Mouse (Mus musculus): Measurements from ENCODE around the gene Ndufa6. TPM values are rescaled to one million over a fixed set of nuclear protein-coding genes. Genes with fewer than 3 reads are reported as not detected.

Ndufa6 gene
- polyA plus RNA-seq, 1 experiment from 2014 or later: 274 TPM

GRCm38 (mm10) chr15:82358431-82359260 is 4.5 kb upstream of the Ndufa6 start:
- H3K27me3 ChIP-seq (ENCODE audit: control insufficient read depth, insufficient read depth, low read length): no peaks in the 10 kb centered on the region
- H3K36me3 ChIP-seq (ENCODE audit: control insufficient read depth, insufficient read depth, low read length): no peaks in the 10 kb centered on the region
- WGBS: 63% methylated on average over 22 of the region's 22 CpGs
- DNase-seq (ENCODE audit: low spot score) (no peak), ATAC-seq (ENCODE audit: insufficient read depth, low FRiP score, low TSS enrichment) (no peak)
- H3K9ac ChIP-seq (ENCODE audit: low read length): no peak overlapping the region
- H3K4me2 ChIP-seq (ENCODE audit: low read depth): no peak overlapping the region
- H3K4me1 ChIP-seq (ENCODE audit: control insufficient read depth, insufficient read depth, low read length): no peaks in the 10 kb centered on the region
- H3K27ac ChIP-seq (ENCODE audit: low read depth, low read length): no peak overlapping the region
- no peak overlapping the region for H3K4me3 ChIP-seq (ENCODE audit: low read depth, low read length)
- H3K9me3 ChIP-seq (ENCODE audit: control insufficient read depth, low read length): no peaks in the 10 kb centered on the region

GRCm38 (mm10) chr15:82353745-82354113 is 393 bp downstream of the Ndufa6 start:
- under 1% methylated on average over 23 of the region's 23 CpGs for WGBS
- Histone ChIP-seq H3K27ac (ENCODE audit: low read depth, low read length) (peak overlapping the region; percentile 66; the same call in 1 of the 2 replicates), H3K4me2 (ENCODE audit: low read depth) (peak overlapping the region; percentile 68), H3K9me3 (ENCODE audit: control insufficient read depth, low read length) (no peaks in the 10 kb centered on the region), H3K9ac (ENCODE audit: low read length) (peak overlapping the region; percentile 92), H3K27me3 (ENCODE audit: control insufficient read depth, insufficient read depth, low read length) (no peaks in the 10 kb centered on the region), H3K36me3 (ENCODE audit: control insufficient read depth, insufficient read depth, low read length) (peaks cover 6% of the 10 kb centered on the region), H3K4me1 (ENCODE audit: control insufficient read depth, insufficient read depth, low read length) (peaks cover 3% of the 10 kb centered on the region; the same call in 1 of the 2 replicates), H3K4me3 (ENCODE audit: low read depth, low read length) (peak overlapping the region; percentile 85)
- ATAC-seq (ENCODE audit: insufficient read depth, low FRiP score, low TSS enrichment) (peak; percentile 62), DNase-seq (ENCODE audit: low spot score) (no peak)

- Histone ChIP-seq H3K9ac (ENCODE audit: low read length) (peak overlapping the region; percentile 92), H3K4me3 (ENCODE audit: low read depth, low read length) (peak overlapping the region; percentile 85), H3K27ac (ENCODE audit: low read depth, low read length) (peak overlapping the region; percentile 66; the same call in 1 of the 2 replicates), H3K4me1 (ENCODE audit: control insufficient read depth, insufficient read depth, low read length) (peaks cover 3% of the 10 kb centered on the region; the same call in 1 of the 2 replicates), H3K36me3 (ENCODE audit: control insufficient read depth, insufficient read depth, low read length) (peaks cover 11% of the 10 kb centered on the region), H3K27me3 (ENCODE audit: control insufficient read depth, insufficient read depth, low read length) (no peaks in the 10 kb centered on the region), H3K9me3 (ENCODE audit: control insufficient read depth, low read length) (no peaks in the 10 kb centered on the region), H3K4me2 (ENCODE audit: low read depth) (peak overlapping the region; percentile 68)
- ATAC-seq (ENCODE audit: insufficient read depth, low FRiP score, low TSS enrichment) (no peak), DNase-seq (ENCODE audit: low spot score) (peak; percentile 37)
- 35% methylated on average over 14 of the region's 14 CpGs for WGBS
These were observed 911 bp downstream of the Ndufa6 start for GRCm38 (mm10) chr15:82353078-82353744.

- Histone ChIP-seq H3K4me2 (ENCODE audit: low read depth) (no peak overlapping the region), H3K4me1 (ENCODE audit: control insufficient read depth, insufficient read depth, low read length) (peaks cover 13% of the 10 kb centered on the region), H3K36me3 (ENCODE audit: control insufficient read depth, insufficient read depth, low read length) (peaks cover 15% of the 10 kb centered on the region), H3K27me3 (ENCODE audit: control insufficient read depth, insufficient read depth, low read length) (no peaks in the 10 kb centered on the region), H3K9ac (ENCODE audit: low read length) (no peak overlapping the region), H3K27ac (ENCODE audit: low read depth, low read length) (no peak overlapping the region), H3K9me3 (ENCODE audit: control insufficient read depth, low read length) (no peaks in the 10 kb centered on the region), H3K4me3 (ENCODE audit: low read depth, low read length) (no peak overlapping the region)
- WGBS: 93% methylated on average over 3 of the region's 3 CpGs
- ATAC-seq (ENCODE audit: insufficient read depth, low FRiP score, low TSS enrichment) (no peak), DNase-seq (ENCODE audit: low spot score) (no peak)
These were observed 2.6 kb downstream of the Ndufa6 start for GRCm38 (mm10) chr15:82351480-82351879.

GRCm38 (mm10) chr15:82350349-82350748 is 3.8 kb downstream of the Ndufa6 start:
- Histone ChIP-seq H3K4me2 (ENCODE audit: low read depth) (no peak overlapping the region), H3K4me3 (ENCODE audit: low read depth, low read length) (no peak overlapping the region), H3K36me3 (ENCODE audit: control insufficient read depth, insufficient read depth, low read length) (peaks cover 15% of the 10 kb centered on the region), H3K27ac (ENCODE audit: low read depth, low read length) (no peak overlapping the region), H3K9ac (ENCODE audit: low read length) (no peak overlapping the region), H3K9me3 (ENCODE audit: control insufficient read depth, low read length) (no peaks in the 10 kb centered on the region), H3K27me3 (ENCODE audit: control insufficient read depth, insufficient read depth, low read length) (no peaks in the 10 kb centered on the region), H3K4me1 (ENCODE audit: control insufficient read depth, insufficient read depth, low read length) (peaks cover 13% of the 10 kb centered on the region)
- 92% methylated on average over 4 of the region's 4 CpGs for WGBS
- ATAC-seq (ENCODE audit: insufficient read depth, low FRiP score, low TSS enrichment) (no peak), DNase-seq (ENCODE audit: low spot score) (no peak)

- Histone ChIP-seq H3K4me1 (ENCODE audit: control insufficient read depth, insufficient read depth, low read length) (peaks cover 13% of the 10 kb centered on the region), H3K36me3 (ENCODE audit: control insufficient read depth, insufficient read depth, low read length) (peaks cover 15% of the 10 kb centered on the region), H3K27me3 (ENCODE audit: control insufficient read depth, insufficient read depth, low read length) (no peaks in the 10 kb centered on the region), H3K9me3 (ENCODE audit: control insufficient read depth, low read length) (no peaks in the 10 kb centered on the region), H3K27ac (ENCODE audit: low read depth, low read length) (no peak overlapping the region), H3K9ac (ENCODE audit: low read length) (no peak overlapping the region), H3K4me2 (ENCODE audit: low read depth) (no peak overlapping the region), H3K4me3 (ENCODE audit: low read depth, low read length) (no peak overlapping the region)
- DNase-seq (ENCODE audit: low spot score): no peak
- no peak for ATAC-seq (ENCODE audit: insufficient read depth, low FRiP score, low TSS enrichment)
- WGBS: 94% methylated on average over 2 of the region's 2 CpGs
These were observed 5.2 kb downstream of the Ndufa6 start for GRCm38 (mm10) chr15:82348999-82349341.

- H3K4me2 ChIP-seq (ENCODE audit: low read depth): no peak overlapping the region
- H3K36me3 ChIP-seq (ENCODE audit: control insufficient read depth, insufficient read depth, low read length): peaks cover 15% of the 10 kb centered on the region
- 88% methylated on average over 8 of the region's 8 CpGs for WGBS
- peaks cover 13% of the 10 kb centered on the region for H3K4me1 ChIP-seq (ENCODE audit: control insufficient read depth, insufficient read depth, low read length)
- DNase-seq (ENCODE audit: low spot score) (no peak), ATAC-seq (ENCODE audit: insufficient read depth, low FRiP score, low TSS enrichment) (no peak)
- no peaks in the 10 kb centered on the region for H3K27me3 ChIP-seq (ENCODE audit: control insufficient read depth, insufficient read depth, low read length)
- H3K9ac ChIP-seq (ENCODE audit: low read length): no peak overlapping the region
- H3K9me3 ChIP-seq (ENCODE audit: control insufficient read depth, low read length): no peaks in the 10 kb centered on the region
- no peak overlapping the region for H3K4me3 ChIP-seq (ENCODE audit: low read depth, low read length)
- no peak overlapping the region for H3K27ac ChIP-seq (ENCODE audit: low read depth, low read length)
These were observed 5.7 kb downstream of the Ndufa6 start for GRCm38 (mm10) chr15:82348258-82348998.

- no peak overlapping the region for H3K4me2 ChIP-seq (ENCODE audit: low read depth)
- DNase-seq (ENCODE audit: low spot score): no peak
- no peak for ATAC-seq (ENCODE audit: insufficient read depth, low FRiP score, low TSS enrichment)
- WGBS: 93% methylated on average over 12 of the region's 12 CpGs
- no peak overlapping the region for H3K4me3 ChIP-seq (ENCODE audit: low read depth, low read length)
- H3K36me3 ChIP-seq (ENCODE audit: control insufficient read depth, insufficient read depth, low read length): peaks cover 15% of the 10 kb centered on the region
- H3K9me3 ChIP-seq (ENCODE audit: control insufficient read depth, low read length): no peaks in the 10 kb centered on the region
- H3K27ac ChIP-seq (ENCODE audit: low read depth, low read length): no peak overlapping the region
- no peak overlapping the region for H3K9ac ChIP-seq (ENCODE audit: low read length)
- no peaks in the 10 kb centered on the region for H3K27me3 ChIP-seq (ENCODE audit: control insufficient read depth, insufficient read depth, low read length)
- peaks cover 10% of the 10 kb centered on the region for H3K4me1 ChIP-seq (ENCODE audit: control insufficient read depth, insufficient read depth, low read length)
These were observed 6.3 kb downstream of the Ndufa6 start for GRCm38 (mm10) chr15:82347852-82348251.

Measured in neural tube, embryonic 11.5 days (tissue).